Mouse (Mus musculus) C2C12 (cell line): ENCODE measurements around the gene Inhbe. TPM values are rescaled to one million over a fixed set of nuclear protein-coding genes. Genes with fewer than 3 reads are reported as not detected.

ENCODE experiments used
- H3K27me3 ChIP-seq: one replicate; pipeline ENCODE4 v1.6.1; 2011; ENCODE audit not compliant: control insufficient read depth, insufficient read depth, insufficient read length
- H3K36me3 ChIP-seq: one replicate; pipeline ENCODE4 v1.6.1; 2011; ENCODE audit not compliant: control insufficient read depth, insufficient read depth
- H3K4me3 ChIP-seq: one replicate; pipeline ENCODE4 v1.5.1; 2011; ENCODE audit warnings: mild to moderate bottlenecking, control low read depth; ENCODE audit not compliant: poor library complexity, insufficient read depth, severe bottlenecking
- H3K79me2 ChIP-seq: one replicate; pipeline ENCODE4 v1.6.1; 2011; ENCODE audit not compliant: control insufficient read depth, insufficient read depth
- H3K79me3 ChIP-seq: one replicate; pipeline ENCODE4 v1.6.1; 2011; ENCODE audit warnings: low read depth, control low read depth
- H3ac ChIP-seq: one replicate; pipeline ENCODE3; 2011; ENCODE audit warnings: low read depth; ENCODE audit not compliant: control insufficient read depth, insufficient read length
- CEBPB ChIP-seq: IDR thresholded peaks from one replicate; pipeline ENCODE4 v1.6.1; 2011; ENCODE audit warnings: low read depth, mild to moderate bottlenecking, control low read depth, moderate library complexity
- CTCF ChIP-seq: IDR thresholded peaks from one replicate; pipeline ENCODE4 v1.5.1; 2011; ENCODE audit not compliant: control insufficient read depth, insufficient read depth, insufficient read length
- FOSL1 ChIP-seq: IDR thresholded peaks from one replicate; pipeline ENCODE4 v1.8.0; 2011; ENCODE audit warnings: mild to moderate bottlenecking, low read length; ENCODE audit not compliant: poor library complexity, insufficient read depth, severe bottlenecking
- MAX ChIP-seq: IDR thresholded peaks from one replicate; pipeline ENCODE4 v1.6.1; 2011; ENCODE audit warnings: mild to moderate bottlenecking, control low read depth
- MYOD1 ChIP-seq: IDR thresholded peaks from one replicate; pipeline ENCODE4 v1.6.1; 2011; ENCODE audit warnings: low read depth; ENCODE audit not compliant: control insufficient read depth, insufficient read length
- MYOG ChIP-seq: IDR thresholded peaks from one replicate; pipeline ENCODE4 v1.6.1; 2011; ENCODE audit not compliant: control insufficient read depth, insufficient read length; ENCODE audit errors: extremely low read depth
- USF1 ChIP-seq: IDR thresholded peaks from one replicate; pipeline ENCODE4 v1.6.1; 2011; ENCODE audit warnings: low read depth, mild to moderate bottlenecking, control low read depth, moderate library complexity
- polyA plus RNA-seq: library from polyadenylated mRNA; unstranded; fragments of >200 nt; fragmentation: generic; extraction: Trizol; gene quantifications from one replicate; pipeline ENCODE4 v1.2.1, GENCODE M21; 2012; ENCODE audit warnings: missing spikeins

Gene Inhbe
- polyA plus RNA-seq, 1 experiment: not detected

DNA sequence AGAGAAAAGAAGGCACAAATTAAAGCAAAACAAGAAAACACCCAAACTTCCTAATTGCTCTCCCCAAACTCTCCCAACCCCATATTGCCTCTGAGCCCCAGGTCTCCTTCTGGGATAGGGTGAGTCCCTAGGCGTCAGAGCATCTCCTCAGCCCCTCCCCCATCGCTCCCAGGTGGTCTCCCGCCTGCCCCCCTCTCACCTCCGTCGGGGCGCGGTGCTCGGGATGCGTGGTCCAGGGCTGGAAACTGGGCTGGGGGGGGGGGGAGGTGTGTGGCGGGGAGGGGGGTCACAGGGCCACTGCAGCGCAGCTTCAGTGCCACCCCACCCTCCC is 12.9 kb downstream of the Inhbe start:
- H3K4me3 ChIP-seq: peak overlapping the region; percentile 32
- H3K79me3 ChIP-seq: no peaks in the 10 kb centered on the region
- no peaks in the 10 kb centered on the region for H3K36me3 ChIP-seq
- no peaks in the 10 kb centered on the region for H3K27me3 ChIP-seq
- H3ac ChIP-seq: peak overlapping the region; percentile 22
- TF ChIP-seq MYOD1: no peak
- TF ChIP-seq MYOG: no peak
- TF ChIP-seq MAX: no peak
- no peak for TF ChIP-seq CTCF
- no peak for TF ChIP-seq USF1
- TF ChIP-seq CEBPB: no peak
- TF ChIP-seq FOSL1: no peak
- no peaks in the 10 kb centered on the region for H3K79me2 ChIP-seq

DNA sequence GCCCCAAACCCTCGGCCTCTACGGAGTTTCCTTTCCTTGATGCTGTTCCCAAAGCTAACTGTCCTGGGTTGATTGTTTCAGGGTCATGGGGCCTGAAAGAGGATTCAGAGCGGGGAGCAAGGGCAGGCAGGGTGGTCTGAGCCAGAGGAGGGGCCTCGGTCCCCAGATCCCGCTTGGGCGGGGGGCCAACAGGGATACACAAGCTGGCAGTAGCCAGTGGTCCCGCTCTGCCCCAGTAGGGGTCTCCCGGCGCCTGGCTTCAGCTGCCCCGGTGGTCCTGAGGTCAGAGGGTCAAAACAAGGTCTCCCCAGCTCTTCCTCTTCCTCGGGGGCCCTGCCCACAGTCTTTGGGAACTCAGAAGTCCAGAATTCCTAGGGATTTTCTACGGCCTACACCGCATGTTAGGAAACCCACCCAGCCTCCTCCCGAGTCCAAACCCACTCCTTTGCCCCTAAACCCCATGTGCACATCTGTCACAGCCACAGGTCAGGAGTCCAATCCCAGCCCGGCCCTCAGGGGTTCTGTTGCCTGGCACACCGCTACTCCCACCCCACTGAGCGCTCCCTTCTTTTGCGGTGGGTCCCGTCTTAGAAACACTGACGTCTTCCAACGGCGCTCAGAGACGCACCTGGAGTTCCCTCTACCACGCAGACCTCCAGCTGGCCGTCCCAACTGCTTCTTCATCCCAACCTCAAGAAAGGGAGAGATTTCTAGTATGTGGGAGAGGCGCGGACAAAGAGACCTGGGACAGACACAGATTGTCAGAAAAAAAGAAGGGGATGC is 13.4 kb downstream of the Inhbe start:
- no peak overlapping the region for H3ac ChIP-seq
- no peak for TF ChIP-seq MAX
- no peak for TF ChIP-seq CTCF
- no peak for TF ChIP-seq MYOG
- no peak for TF ChIP-seq CEBPB
- TF ChIP-seq FOSL1: no peak
- no peak for TF ChIP-seq USF1
- TF ChIP-seq MYOD1: no peak
- H3K79me3 ChIP-seq: no peaks in the 10 kb centered on the region
- no peaks in the 10 kb centered on the region for H3K36me3 ChIP-seq
- H3K4me3 ChIP-seq: peak overlapping the region; percentile 32
- H3K27me3 ChIP-seq: no peaks in the 10 kb centered on the region
- no peaks in the 10 kb centered on the region for H3K79me2 ChIP-seq

DNA sequence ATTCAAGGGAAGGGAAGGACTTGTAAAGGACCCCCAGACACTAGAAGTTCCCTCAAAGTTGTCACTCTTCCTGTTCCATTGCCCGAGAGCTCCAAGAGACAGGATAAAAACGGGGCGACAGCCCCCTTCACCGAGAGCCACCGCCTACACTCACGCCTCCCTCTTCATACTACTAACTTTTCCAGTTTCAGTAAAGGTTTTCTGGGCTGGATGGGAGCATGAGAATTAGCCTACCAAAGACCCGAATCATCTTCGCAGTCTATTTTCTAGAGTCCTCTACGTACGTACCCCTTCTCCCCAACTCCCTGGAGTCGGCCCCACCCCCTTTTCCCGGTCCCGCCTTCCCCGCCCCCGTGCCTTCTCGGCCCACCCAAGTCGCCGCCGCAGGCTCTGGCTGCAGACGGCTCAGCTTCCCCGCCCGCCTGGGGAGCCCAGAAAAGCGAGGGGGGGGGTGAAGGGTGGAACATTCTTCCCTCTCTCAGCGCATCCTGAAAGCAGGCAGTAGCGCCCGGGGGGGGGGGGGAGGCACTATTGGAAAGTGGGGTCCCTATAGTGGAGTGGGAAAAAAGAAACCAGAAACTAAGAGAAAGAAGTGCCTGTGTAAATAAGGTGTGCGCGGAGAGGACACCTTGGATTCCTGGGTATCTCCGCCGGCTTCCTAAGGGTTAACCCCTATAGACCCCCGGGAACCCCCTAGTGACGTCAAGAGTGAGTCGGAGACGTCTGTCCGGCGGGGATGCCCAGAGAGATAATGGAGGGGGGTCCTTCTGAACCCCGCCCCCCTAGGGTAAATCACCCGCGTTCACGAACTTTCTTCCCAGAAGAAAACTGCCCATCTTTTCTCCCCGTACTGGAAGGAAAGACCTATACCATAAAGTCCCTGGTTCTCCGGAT is 14.3 kb downstream of the Inhbe start:
- Histone ChIP-seq H3K79me2 (no peaks in the 10 kb centered on the region), H3K4me3 (peak overlapping the region; percentile 39), H3ac (peak overlapping the region; percentile 70), H3K79me3 (no peaks in the 10 kb centered on the region), H3K27me3 (no peaks in the 10 kb centered on the region), H3K36me3 (no peaks in the 10 kb centered on the region)
- no peak for TF ChIP-seq CEBPB
- no peak for TF ChIP-seq USF1
- TF ChIP-seq FOSL1: no peak
- no peak for TF ChIP-seq MYOG
- TF ChIP-seq MAX: no peak
- no peak for TF ChIP-seq MYOD1
- TF ChIP-seq CTCF: no peak

DNA sequence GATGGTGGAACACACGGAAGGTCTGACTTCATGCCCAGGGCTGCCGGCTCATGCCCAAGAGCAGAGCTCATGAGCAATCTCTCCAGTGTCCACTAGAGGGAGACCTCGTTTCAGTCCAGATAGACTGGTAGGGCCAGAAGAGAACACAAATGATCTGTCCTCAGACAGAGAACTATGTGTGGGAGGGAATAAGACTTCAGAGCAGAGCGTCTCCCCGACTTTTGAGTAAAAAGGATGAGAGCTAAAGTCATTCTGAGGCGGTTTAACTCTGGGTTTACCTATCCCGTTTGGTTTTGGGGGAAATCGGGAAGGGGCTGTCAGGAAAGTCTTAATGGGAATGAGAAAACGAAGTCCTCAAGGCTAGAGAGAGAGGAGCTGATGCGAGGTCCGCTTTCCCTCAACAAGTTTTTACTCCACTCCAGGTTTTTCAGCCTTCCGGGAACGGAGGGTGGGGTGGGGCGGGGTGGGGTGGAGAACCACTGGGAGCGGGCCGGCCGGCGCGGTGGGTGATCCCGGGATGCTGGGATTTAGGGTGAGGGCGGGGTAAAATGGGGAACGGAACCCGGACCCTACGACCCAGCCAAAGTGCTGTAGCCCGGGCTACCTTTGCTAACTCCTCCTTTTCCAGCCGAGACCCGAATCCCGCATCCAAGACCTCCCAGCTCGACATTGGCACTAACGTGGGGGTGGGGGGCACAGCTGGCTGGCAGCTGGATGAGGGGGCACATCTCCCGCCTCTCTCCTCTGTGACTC is 15.1 kb downstream of the Inhbe start:
- H3K27me3 ChIP-seq: no peaks in the 10 kb centered on the region
- H3ac ChIP-seq: peak overlapping the region; percentile 70
- peak overlapping the region; percentile 39 for H3K4me3 ChIP-seq
- H3K79me3 ChIP-seq: no peaks in the 10 kb centered on the region
- TF ChIP-seq CEBPB (no peak), FOSL1 (no peak), CTCF (peak; percentile 67), USF1 (no peak), MAX (peak; percentile 63), MYOG (no peak)
- H3K79me2 ChIP-seq: no peaks in the 10 kb centered on the region
- no peaks in the 10 kb centered on the region for H3K36me3 ChIP-seq

DNA sequence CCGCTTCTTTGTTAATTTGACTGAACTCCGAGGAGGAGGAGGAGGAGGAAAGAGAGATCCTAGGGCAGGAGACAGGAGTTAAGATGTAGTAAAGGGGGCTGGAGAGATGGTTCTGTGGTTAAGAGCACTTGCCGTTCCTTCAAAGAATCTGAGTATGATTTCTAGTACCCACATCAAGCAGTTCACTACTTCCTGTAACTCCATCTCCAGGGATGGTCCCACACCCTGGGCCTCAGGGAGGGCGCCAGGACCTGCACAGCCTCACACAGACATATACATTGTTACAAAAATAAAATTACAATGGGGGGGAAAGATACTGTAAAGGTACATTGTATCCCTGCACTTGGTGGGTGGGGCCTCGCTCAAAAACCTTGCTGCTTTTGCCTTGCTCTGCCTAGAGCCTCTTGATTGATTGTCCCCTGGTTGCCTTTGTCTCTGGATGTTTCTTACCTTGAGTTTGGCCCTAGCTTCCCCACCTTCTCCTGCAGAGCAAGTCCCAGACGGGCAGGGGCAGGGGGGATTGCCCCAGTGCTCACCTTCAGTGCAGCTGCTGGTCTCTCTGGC is 16.6 kb downstream of the Inhbe start:
- Histone ChIP-seq H3K36me3 (no peaks in the 10 kb centered on the region), H3K79me3 (no peaks in the 10 kb centered on the region), H3ac (no peak overlapping the region), H3K79me2 (no peaks in the 10 kb centered on the region), H3K27me3 (no peaks in the 10 kb centered on the region), H3K4me3 (no peak overlapping the region)
- no peak for TF ChIP-seq CEBPB
- no peak for TF ChIP-seq MYOG
- TF ChIP-seq CTCF: no peak
- TF ChIP-seq MYOD1: no peak
- no peak for TF ChIP-seq MAX
- no peak for TF ChIP-seq FOSL1
